Mouse (Mus musculus) cortical plate, adult 2 months (tissue): Measurements from ENCODE around the gene Atp13a2.

Experiments
- CTCF ChIP-seq: fragments of 200-500 bp; IDR thresholded peaks from 2 replicates; pipeline ENCODE4 v1.5.1; 2011; ENCODE audit warnings: mild to moderate bottlenecking, control low read depth, low read length; ENCODE audit not compliant: insufficient read depth; ENCODE audit errors: extremely low read depth
- POLR2A ChIP-seq: fragments of 200-500 bp; IDR thresholded peaks from 2 replicates; pipeline ENCODE4 v1.6.1; 2011; ENCODE audit warnings: mild to moderate bottlenecking, low read length, control low read depth; ENCODE audit not compliant: insufficient read depth; ENCODE audit errors: extremely low read depth

GRCm38 (mm10) chr4:141011556-141012328 is 25.1 kb downstream of the Atp13a2 start:
- TF ChIP-seq POLR2A: no peak
- no peak for TF ChIP-seq CTCF
